25 mouse cellular contexts compared by ENCODE assay signal in the genomic region with DNA sequence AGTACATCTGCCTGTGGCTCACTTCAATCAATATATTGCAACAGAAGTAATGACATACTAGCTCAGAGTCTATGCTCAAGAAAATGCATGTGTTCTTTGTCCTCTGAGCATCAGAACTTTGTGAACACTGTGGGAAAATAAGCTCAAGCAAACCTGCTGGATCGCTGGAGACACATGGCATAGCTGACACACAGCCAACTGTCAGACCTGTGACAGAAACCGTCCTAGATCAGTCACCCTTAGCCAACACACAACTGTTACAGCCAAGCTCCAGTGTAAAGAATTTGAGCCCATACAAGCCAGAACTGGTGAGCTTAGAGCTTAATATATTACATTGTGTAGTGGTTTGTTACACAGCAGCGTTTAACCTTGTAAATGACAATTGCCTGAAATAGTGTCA. TPM values are rescaled to one million over a fixed set of nuclear protein-coding genes. Genes with fewer than 3 reads are reported as not detected.
DNase-seq lines count a peak whose midpoint lies in the region; TF ChIP-seq lines count a peak whose summit lies in the region.
"Had no signal": no experiment of that assay in that cellular context is flagged by ENCODE, and none has a peak within 500 bp of the region (broad histone marks: within the 10 kb centered on the region; RNA-seq: fewer than 3 reads in every experiment).

No protein-coding gene starts in this region.

- no peak for TF ChIP-seq CTCF in brain, embryonic 14.5 days (IDR thresholded peaks at IDR 0.05; ENCODE audit: borderline replicate concordance, extremely low read depth, insufficient read depth, insufficient read length)

- TF ChIP-seq POLR2A in brain, embryonic 14.5 days (IDR thresholded peaks at IDR 0.05; ENCODE audit: borderline replicate concordance, extremely low read depth, insufficient read depth, insufficient read length, poor library complexity, severe bottlenecking): no peak

- peak; percentile 25 for DNase-seq in A20 (ENCODE audit: low read depth, low spot score)
- peak; percentile 11 for DNase-seq in brain, embryonic 14.5 days (ENCODE audit: low read depth)
- DNase-seq in cerebellum, adult 8-10 months: peak; percentile 37
- peak; percentile 52 to 67 for DNase-seq in cerebellum, postnatal 25 days
- no peak for DNase-seq in layer of hippocampus, adult 9-11 months
- DNase-seq in ovary, postnatal 36 days (ENCODE audit: low spot score): no peak
- DNase-seq in spleen, postnatal 36 days (ENCODE audit: low spot score in 2 of 2): no peak
- DNase-seq: adrenal gland, adult 2 months; B cell, adult 2 months; embryo, embryonic 11 days; heart, postnatal 4 days; kidney, adult 8-10 months; kidney, postnatal 4 days; layer of hippocampus, postnatal 36 days; liver; lung, adult 2 months; lung, postnatal 10 days; right cerebral cortex, postnatal 14 days; thymus, adult 18-20 months; thymus, postnatal 25 days had no signal

RNA-seq across cellular contexts. Expression of a gene that starts 45.1 kb away (rescaled TPM):
- polyA plus RNA-seq in brain, embryonic 14.5 days (2012; rRNA removed): 0.71 and 1.4 TPM in 2 replicates
- polyA plus RNA-seq: activated CD4-positive, CD25-positive, alpha-beta regulatory T cell, adult 4 months; adrenal gland, adult 2 months; heart, adult 2 months; liver, embryonic 14.5 days; lung, adult 2 months; macrophage; small intestine, adult 2 months had no signal

Comparison
In these comparisons a context has a peak if more than half of its experiments do, and no peak if none do; other contexts are left out.
1. DNase-seq: peak in A20 (single experiment), brain, embryonic 14.5 days (single experiment), cerebellum, adult 8-10 months (single experiment) and cerebellum, postnatal 25 days (2 of 2); none in layer of hippocampus, adult 9-11 months (single experiment), ovary, postnatal 36 days (single experiment) and spleen, postnatal 36 days (0 of 2).